Mouse (Mus musculus) ES-Bruce4 (cell line): ENCODE measurements around the gene N4bp2l1.

Experiments
- CTCF ChIP-seq: IDR thresholded peaks from one replicate; pipeline ENCODE4 v1.8.1; 2011; ENCODE audit warnings: low read depth, low read length
- POLR2A ChIP-seq: IDR thresholded peaks from one replicate; pipeline ENCODE4 v1.8.1; 2011; ENCODE audit warnings: low read length; ENCODE audit not compliant: insufficient read depth

DNA sequence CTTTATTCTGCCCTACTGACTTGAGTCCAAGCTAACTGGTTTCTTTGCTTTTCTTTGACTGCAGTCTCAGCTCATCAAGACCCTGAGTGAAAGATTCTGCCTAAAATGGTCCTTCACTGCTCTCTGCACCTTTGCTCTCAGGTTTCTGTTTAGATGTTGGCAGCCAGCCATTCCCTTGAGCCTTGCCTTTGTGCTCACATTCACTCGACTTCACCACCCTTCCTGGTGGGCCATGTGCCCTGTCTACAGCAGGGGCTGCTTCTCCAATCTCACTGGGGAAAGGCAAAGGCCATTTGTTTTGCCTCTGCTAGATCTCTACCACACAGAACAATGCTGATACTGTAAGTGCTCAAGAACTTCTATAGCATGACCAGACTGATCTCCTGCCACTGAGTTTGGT lies 25.8 kb upstream of the N4bp2l1 start:
- TF ChIP-seq CTCF (no peak), POLR2A (no peak)
